Mouse (Mus musculus): ENCODE results near the gene Slc17a7. TPM values are rescaled to one million over a fixed set of nuclear protein-coding genes. Genes with fewer than 3 reads are reported as not detected.
"Not testable (repeated sequence)": the region's sequence is repeated elsewhere in the genome, so short reads cannot be mapped to it uniquely, and the experiment has no call there.

Gene Slc17a7
- polyA plus RNA-seq, 1 experiment from 2014 or later: 2.3 TPM

DNA sequence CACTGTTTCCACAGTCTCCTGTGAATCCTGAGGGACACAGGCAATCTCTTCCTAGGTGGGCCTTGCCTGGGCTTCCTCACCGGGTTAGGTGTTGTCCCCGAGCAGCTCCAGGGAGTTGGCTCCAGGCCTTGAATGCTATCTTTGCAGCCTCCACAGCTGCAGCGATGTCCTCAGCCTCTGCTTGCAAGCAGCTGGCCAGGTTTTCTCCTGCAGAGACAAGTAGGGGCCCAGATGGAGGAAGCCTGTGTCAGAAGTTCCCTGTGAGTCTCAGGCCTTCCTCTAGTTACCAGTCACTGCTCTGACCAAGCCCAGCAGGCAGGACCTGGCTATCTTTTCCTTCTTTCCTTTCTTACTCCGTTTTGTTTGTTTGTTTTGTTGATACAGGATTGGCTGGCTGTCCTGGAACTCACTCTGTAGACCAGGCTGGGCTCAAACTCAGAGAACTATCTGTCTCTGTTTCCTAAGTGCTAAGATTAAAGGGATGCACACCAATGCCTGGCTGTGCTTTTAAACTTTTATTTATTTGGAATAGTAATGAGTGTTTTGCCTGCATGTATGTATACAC lies 15.1 kb upstream of the Slc17a7 start:
- 73% methylated on average over 4 of the region's 4 CpGs for WGBS
- Histone ChIP-seq H3K27ac (ENCODE audit: low read depth, low read length) (no peak overlapping the region), H3K9ac (ENCODE audit: low read length) (no peak overlapping the region; the same call in 1 of the 2 replicates), H3K4me2 (ENCODE audit: low read depth) (no peak overlapping the region), H3K27me3 (ENCODE audit: control insufficient read depth, insufficient read depth, low read length) (no peaks in the 10 kb centered on the region), H3K4me3 (ENCODE audit: low read depth, low read length) (no peak overlapping the region), H3K9me3 (ENCODE audit: control insufficient read depth, low read length) (no peaks in the 10 kb centered on the region), H3K4me1 (ENCODE audit: control insufficient read depth, insufficient read depth, low read length) (peaks cover 4% of the 10 kb centered on the region), H3K36me3 (ENCODE audit: control insufficient read depth, insufficient read depth, low read length) (peaks cover 2% of the 10 kb centered on the region; the same call in 1 of the 2 replicates)
- no peak for DNase-seq (ENCODE audit: low spot score)
- ATAC-seq (ENCODE audit: insufficient read depth, low FRiP score, low TSS enrichment): no peak

- no peaks in the 10 kb centered on the region for H3K9me3 ChIP-seq (ENCODE audit: control insufficient read depth, low read length)
- ATAC-seq (ENCODE audit: insufficient read depth, low FRiP score, low TSS enrichment) (no peak), DNase-seq (ENCODE audit: low spot score) (no peak)
- H3K4me3 ChIP-seq (ENCODE audit: low read depth, low read length): no peak overlapping the region
- WGBS: 41% methylated on average over 6 of the region's 6 CpGs
- no peak overlapping the region for H3K4me2 ChIP-seq (ENCODE audit: low read depth)
- peaks cover 5% of the 10 kb centered on the region for H3K4me1 ChIP-seq (ENCODE audit: control insufficient read depth, insufficient read depth, low read length)
- H3K27me3 ChIP-seq (ENCODE audit: control insufficient read depth, insufficient read depth, low read length): no peaks in the 10 kb centered on the region
- H3K27ac ChIP-seq (ENCODE audit: low read depth, low read length): no peak overlapping the region
- no peak overlapping the region for H3K9ac ChIP-seq (ENCODE audit: low read length)
- peaks cover 2% of the 10 kb centered on the region; the same call in 1 of the 2 replicates for H3K36me3 ChIP-seq (ENCODE audit: control insufficient read depth, insufficient read depth, low read length)
Observed at GRCm38 (mm10) chr7:45149545-45149944, 14.2 kb upstream of the Slc17a7 start.

GRCm38 (mm10) chr7:45150321-45150720 lies 13.4 kb upstream of the Slc17a7 start:
- 60% methylated on average over 4 of the region's 4 CpGs for WGBS
- Histone ChIP-seq H3K4me3 (ENCODE audit: low read depth, low read length) (no peak overlapping the region), H3K9ac (ENCODE audit: low read length) (no peak overlapping the region), H3K9me3 (ENCODE audit: control insufficient read depth, low read length) (no peaks in the 10 kb centered on the region), H3K4me2 (ENCODE audit: low read depth) (no peak overlapping the region), H3K4me1 (ENCODE audit: control insufficient read depth, insufficient read depth, low read length) (peaks cover 5% of the 10 kb centered on the region), H3K27ac (ENCODE audit: low read depth, low read length) (no peak overlapping the region), H3K36me3 (ENCODE audit: control insufficient read depth, insufficient read depth, low read length) (peaks cover 2% of the 10 kb centered on the region; the same call in 1 of the 2 replicates), H3K27me3 (ENCODE audit: control insufficient read depth, insufficient read depth, low read length) (no peaks in the 10 kb centered on the region)
- DNase-seq (ENCODE audit: low spot score) (no peak), ATAC-seq (ENCODE audit: insufficient read depth, low FRiP score, low TSS enrichment) (no peak)

- no peak overlapping the region for H3K4me2 ChIP-seq (ENCODE audit: low read depth)
- peaks cover 5% of the 10 kb centered on the region for H3K4me1 ChIP-seq (ENCODE audit: control insufficient read depth, insufficient read depth, low read length)
- 57% methylated on average over 11 of the region's 11 CpGs for WGBS
- DNase-seq (ENCODE audit: low spot score) (no peak), ATAC-seq (ENCODE audit: insufficient read depth, low FRiP score, low TSS enrichment) (no peak)
- no peak overlapping the region for H3K27ac ChIP-seq (ENCODE audit: low read depth, low read length)
- peaks cover 2% of the 10 kb centered on the region; the same call in 1 of the 2 replicates for H3K36me3 ChIP-seq (ENCODE audit: control insufficient read depth, insufficient read depth, low read length)
- H3K27me3 ChIP-seq (ENCODE audit: control insufficient read depth, insufficient read depth, low read length): no peaks in the 10 kb centered on the region
- no peaks in the 10 kb centered on the region for H3K9me3 ChIP-seq (ENCODE audit: control insufficient read depth, low read length)
- no peak overlapping the region for H3K4me3 ChIP-seq (ENCODE audit: low read depth, low read length)
- H3K9ac ChIP-seq (ENCODE audit: low read length): no peak overlapping the region
Observed at GRCm38 (mm10) chr7:45151303-45151702, 12.4 kb upstream of the Slc17a7 start.

DNA sequence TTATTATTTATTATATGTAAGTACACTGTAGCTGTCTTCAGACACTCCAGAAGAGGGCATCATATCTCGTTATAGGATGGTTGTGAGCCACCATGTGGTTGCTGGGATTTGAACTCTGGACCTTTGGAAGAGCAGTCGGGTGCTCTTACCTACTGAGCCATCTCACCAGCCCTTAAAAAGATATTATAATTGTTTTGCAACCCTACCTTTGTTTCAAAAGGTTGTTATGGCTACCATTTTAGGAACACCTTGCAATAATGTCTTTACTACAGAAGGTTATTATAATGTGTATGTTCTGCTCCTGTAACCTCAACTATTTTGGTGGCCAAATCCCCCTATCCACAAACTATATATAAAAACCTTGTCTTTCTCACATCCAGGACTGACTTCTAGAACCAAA lies 10.7 kb upstream of the Slc17a7 start:
- not testable (repeated sequence) for H3K9ac ChIP-seq (ENCODE audit: low read length); H3K36me3 ChIP-seq (ENCODE audit: control insufficient read depth, insufficient read depth, low read length); H3K4me1 ChIP-seq (ENCODE audit: control insufficient read depth, insufficient read depth, low read length); H3K27ac ChIP-seq (ENCODE audit: low read depth, low read length); DNase-seq (ENCODE audit: low spot score); H3K27me3 ChIP-seq (ENCODE audit: control insufficient read depth, insufficient read depth, low read length); ATAC-seq (ENCODE audit: insufficient read depth, low FRiP score, low TSS enrichment); H3K4me2 ChIP-seq (ENCODE audit: low read depth); H3K9me3 ChIP-seq (ENCODE audit: control insufficient read depth, low read length)
- WGBS: 86% methylated on average over 2 of the region's 2 CpGs
- peak overlapping the region; percentile 55 for H3K4me3 ChIP-seq (ENCODE audit: low read depth, low read length)

GRCm38 (mm10) chr7:45153586-45153985 lies 10.2 kb upstream of the Slc17a7 start:
- Histone ChIP-seq H3K4me3 (ENCODE audit: low read depth, low read length) (peak overlapping the region; percentile 55), H3K4me1 (ENCODE audit: control insufficient read depth, insufficient read depth, low read length) (peaks cover 5% of the 10 kb centered on the region), H3K9ac (ENCODE audit: low read length) (peak overlapping the region; percentile 77), H3K27me3 (ENCODE audit: control insufficient read depth, insufficient read depth, low read length) (no peaks in the 10 kb centered on the region), H3K9me3 (ENCODE audit: control insufficient read depth, low read length) (no peaks in the 10 kb centered on the region), H3K36me3 (ENCODE audit: control insufficient read depth, insufficient read depth, low read length) (no peaks in the 10 kb centered on the region), H3K4me2 (ENCODE audit: low read depth) (peak overlapping the region; percentile 81), H3K27ac (ENCODE audit: low read depth, low read length) (peak overlapping the region; percentile 50)
- 5% methylated on average over 5 of the region's 5 CpGs for WGBS
- ATAC-seq (ENCODE audit: insufficient read depth, low FRiP score, low TSS enrichment): no peak
- no peak for DNase-seq (ENCODE audit: low spot score)

- Histone ChIP-seq H3K4me1 (ENCODE audit: control insufficient read depth, insufficient read depth, low read length) (peaks cover 5% of the 10 kb centered on the region), H3K4me2 (ENCODE audit: low read depth) (peak within 1 kb of the TSS; percentile 81), H3K27ac (ENCODE audit: low read depth, low read length) (peak within 1 kb of the TSS; percentile 50), H3K9me3 (ENCODE audit: control insufficient read depth, low read length) (no peaks in the 10 kb centered on the region), H3K27me3 (ENCODE audit: control insufficient read depth, insufficient read depth, low read length) (no peaks in the 10 kb centered on the region), H3K36me3 (ENCODE audit: control insufficient read depth, insufficient read depth, low read length) (0 out of 2 replicates have a peak, but pooled peaks cover 3% of the 10 kb centered on the region), H3K9ac (ENCODE audit: low read length) (peak within 1 kb of the TSS; percentile 77), H3K4me3 (ENCODE audit: low read depth, low read length) (peak within 1 kb of the TSS; percentile 55)
- ATAC-seq (ENCODE audit: insufficient read depth, low FRiP score, low TSS enrichment): peak; percentile 95
- peak; percentile 97 for DNase-seq (ENCODE audit: low spot score)
- 5% methylated on average over 67 of the region's 69 CpGs for WGBS
Observed at GRCm38 (mm10) chr7:45154096-45154992, 9.4 kb upstream of the Slc17a7 start, which contains the start of the genes Pih1d1 and Aldh16a1. TSS of gene Pih1d1 (plus strand) at chr7:45154303. TSS of gene Aldh16a1 (minus strand) at chr7:45154584.

GRCm38 (mm10) chr7:45154993-45155514 lies 8.7 kb upstream of the Slc17a7 start:
- H3K4me2 ChIP-seq (ENCODE audit: low read depth): peak overlapping the region; percentile 43
- H3K36me3 ChIP-seq (ENCODE audit: control insufficient read depth, insufficient read depth, low read length): 0 out of 2 replicates have a peak, but pooled peaks cover 3% of the 10 kb centered on the region
- DNase-seq (ENCODE audit: low spot score): peak; percentile 54
- 0 out of 2 replicates have a peak, but pooled peaks have one; percentile 1 for ATAC-seq (ENCODE audit: insufficient read depth, low FRiP score, low TSS enrichment)
- peak overlapping the region; percentile 55 for H3K4me3 ChIP-seq (ENCODE audit: low read depth, low read length)
- H3K9me3 ChIP-seq (ENCODE audit: control insufficient read depth, low read length): no peaks in the 10 kb centered on the region
- H3K27ac ChIP-seq (ENCODE audit: low read depth, low read length): no peak overlapping the region
- peaks cover 5% of the 10 kb centered on the region for H3K4me1 ChIP-seq (ENCODE audit: control insufficient read depth, insufficient read depth, low read length)
- H3K27me3 ChIP-seq (ENCODE audit: control insufficient read depth, insufficient read depth, low read length): no peaks in the 10 kb centered on the region
- 78% methylated on average over 12 of the region's 12 CpGs for WGBS
- H3K9ac ChIP-seq (ENCODE audit: low read length): no peak overlapping the region

Measured in neural tube, embryonic 11.5 days (tissue).